Mouse (Mus musculus) embryonic stem cell, embryonic (primary cell): ENCODE results near the gene Pabpc1l.

ENCODE experiments used
- CTCF ChIA-PET, 4 experiments: fragments of 300-600 bp in 2 of 4; fragments of 350-600 bp in 2 of 4; sonication (Branson Sonifier 250); formaldehyde crosslinking; loops; one replicate each; lab custom pipeline; 2022; ENCODE audit warnings: inconsistent platforms in 2 of 4; lab: Charles Lee
- POLR2A ChIA-PET, 4 experiments: fragments of 300-600 bp in 2 of 4; fragments of 350-600 bp in 2 of 4; sonication (Branson Sonifier 250); formaldehyde crosslinking; loops; one replicate each; lab custom pipeline; 2022; ENCODE audit warnings: antibody characterized with exemption in 4 of 4, inconsistent platforms in 1 of 4; lab: Charles Lee

Pabpc1l gene

GRCm38 (mm10) chr2:164070765-164071436 lies 45.7 kb downstream of the Pabpc1l start, which contains the start of gene Tomm34:
Gene Tomm34, minus strand, starts transcription at chr2:164071169.
- POLR2A ChIA-PET = interaction anchor here (0.5 to 4.3 kb wide), 61 partner anchors 9 to 1019 kb away, joined by 3 to 36 read pairs (median 4); partner anchors contain the start of genes Ywhab (in 2 of the 4), Fitm2 (in 1 of the 4), Gm20458 (in 1 of the 4) and Matn4 (in 1 of the 4)
- CTCF ChIA-PET = interaction anchor here in 3 of 4 experiments (0.5 to 1.2 kb wide), 9 partner anchors 27 to 1327 kb away, joined by 3 to 7 read pairs (median 3); partner anchors contain the start of gene Slpi (in 1 of the 3)

- POLR2A ChIA-PET = interaction anchor here (0.5 to 4.3 kb wide), 56 partner anchors 9 to 1020 kb away, joined by 3 to 36 read pairs (median 4); partner anchors contain the start of genes Ywhab (in 2 of the 4), Fitm2 (in 1 of the 4), Gm20458 (in 1 of the 4) and Matn4 (in 1 of the 4)
Measured at GRCm38 (mm10) chr2:164071437-164071820, 46.2 kb downstream of the Pabpc1l start.

GRCm38 (mm10) chr2:164072109-164072508 lies 46.9 kb downstream of the Pabpc1l start:
- CTCF ChIA-PET = interaction anchor here in 1 of 4 experiments (0.6 kb wide), 1 partner anchor 234 kb away, joined by 4 read pairs; no protein-coding TSS in a partner anchor

More at GRCm38 (mm10) chr2:164071437-164071820, 46.2 kb downstream of the Pabpc1l start:
- CTCF ChIA-PET = interaction anchor here in 3 of 4 experiments (0.6 to 1.2 kb wide), 7 partner anchors 28 to 1087 kb away, joined by 3 to 7 read pairs (median 3); partner anchors contain the start of gene Slpi (in 1 of the 3)

DNA sequence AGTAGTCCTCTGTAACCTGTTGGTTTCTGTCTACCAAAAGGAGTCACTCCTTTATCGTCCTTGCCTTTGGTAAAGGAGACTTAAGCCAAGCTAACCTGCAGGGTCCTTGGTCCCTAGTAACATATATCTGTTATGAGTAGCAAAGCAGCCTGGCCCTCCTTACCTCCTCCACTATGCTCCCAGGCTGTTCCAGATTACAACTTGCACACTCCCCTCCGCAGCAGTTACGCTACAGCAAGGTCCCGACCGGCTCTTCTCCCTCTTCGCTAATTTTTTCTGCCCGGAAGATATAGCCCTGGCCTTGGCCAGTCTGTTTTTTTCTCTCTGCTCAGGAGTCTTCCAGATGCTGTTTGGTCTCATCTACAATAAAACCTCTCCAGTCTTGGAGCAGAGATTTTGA lies 47.9 kb downstream of the Pabpc1l start:
- ChIA-PET CTCF (no interaction called here), POLR2A (interaction anchor here in 1 of 4 experiments (1.2 to 4.3 kb wide), 2 partner anchors 13 to 36 kb away, joined by 4 to 36 read pairs; no protein-coding TSS in a partner anchor)

More at GRCm38 (mm10) chr2:164072109-164072508, 46.9 kb downstream of the Pabpc1l start:
- POLR2A ChIA-PET = interaction anchor here in 3 of 4 experiments (0.5 to 4.3 kb wide), 14 partner anchors 11 to 876 kb away, joined by 3 to 36 read pairs (median 4); no protein-coding TSS in a partner anchor

DNA sequence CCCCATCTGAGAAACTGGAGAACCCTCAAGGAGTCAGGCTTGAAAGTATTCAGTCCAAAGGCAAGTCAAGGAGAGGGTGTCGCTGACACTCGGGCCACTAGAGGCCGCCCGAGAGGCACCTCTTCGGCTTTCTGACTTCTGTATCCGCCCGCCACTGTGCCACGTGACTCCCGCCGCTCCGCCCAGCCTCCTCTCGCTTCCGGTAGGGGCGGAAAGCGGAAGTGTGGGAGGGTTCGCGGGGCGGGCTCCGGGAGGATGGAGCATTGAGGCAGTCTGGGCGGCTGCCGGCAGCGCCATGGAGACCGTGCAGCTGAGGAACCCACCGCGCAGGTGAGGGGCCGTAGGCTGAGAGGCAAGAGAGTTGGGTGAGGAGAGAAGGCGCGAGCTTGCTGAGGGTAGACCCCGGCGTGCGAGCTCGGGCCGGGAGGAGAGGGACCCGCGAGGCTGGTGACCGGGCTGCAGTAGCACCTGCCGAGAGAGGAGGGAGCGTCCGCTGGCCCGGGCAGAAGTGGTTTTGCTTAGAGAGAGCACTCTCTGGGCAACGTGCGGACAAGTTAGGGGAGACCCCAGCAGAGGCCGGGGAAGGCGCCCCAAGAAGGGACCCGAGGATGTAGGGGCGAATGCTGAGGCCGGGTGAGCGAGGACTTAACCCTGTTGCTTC lies 48.8 kb downstream of the Pabpc1l start:
- CTCF ChIA-PET = interaction anchor here in 1 of 4 experiments (0.7 kb wide), 1 partner anchor 30 kb away, joined by 4 read pairs; no protein-coding TSS in a partner anchor
- POLR2A ChIA-PET = interaction anchor here in 1 of 4 experiments (0.6 kb wide), 1 partner anchor 120 kb away, joined by 6 read pairs; no protein-coding TSS in a partner anchor

- ChIA-PET POLR2A (interaction anchor here in 2 of 4 experiments (0.6 to 1.1 kb wide), 2 partner anchors 20 to 159 kb away, joined by 3 to 4 read pairs; no protein-coding TSS in a partner anchor), CTCF (no interaction called here)
Measured at GRCm38 (mm10) chr2:164075088-164075487, 49.8 kb downstream of the Pabpc1l start.

DNA sequence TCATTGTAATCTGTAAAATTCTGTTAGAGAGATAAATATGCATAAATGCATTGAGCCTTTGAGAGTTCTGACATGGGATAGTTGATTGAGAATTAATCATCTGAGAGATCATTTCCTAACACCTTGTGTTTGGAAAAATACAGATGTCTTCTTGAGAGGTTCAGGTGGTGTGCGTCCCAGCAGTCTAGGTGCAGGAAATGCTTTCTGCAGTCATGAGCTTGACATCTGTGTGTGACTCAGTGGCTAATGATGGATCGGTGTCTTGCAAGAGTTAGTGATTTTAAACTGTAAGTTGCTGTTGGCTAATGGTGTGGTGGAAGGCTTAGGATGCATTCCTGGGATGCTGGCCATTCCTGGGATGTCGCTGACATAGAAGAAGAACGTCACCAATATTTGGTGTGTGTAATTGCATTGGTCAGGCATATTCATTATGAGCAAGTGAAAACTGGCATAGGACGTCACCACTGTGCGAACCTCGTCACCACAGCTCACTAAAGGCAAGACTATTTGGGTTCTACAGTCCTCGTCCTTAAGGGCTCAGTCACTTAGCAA lies 51.7 kb downstream of the Pabpc1l start:
- CTCF ChIA-PET = no interaction called here
- POLR2A ChIA-PET = interaction anchor here in 3 of 4 experiments (0.7 to 1.7 kb wide), 4 partner anchors 9 to 27 kb away, joined by 3 to 5 read pairs (median 3); no protein-coding TSS in a partner anchor

DNA sequence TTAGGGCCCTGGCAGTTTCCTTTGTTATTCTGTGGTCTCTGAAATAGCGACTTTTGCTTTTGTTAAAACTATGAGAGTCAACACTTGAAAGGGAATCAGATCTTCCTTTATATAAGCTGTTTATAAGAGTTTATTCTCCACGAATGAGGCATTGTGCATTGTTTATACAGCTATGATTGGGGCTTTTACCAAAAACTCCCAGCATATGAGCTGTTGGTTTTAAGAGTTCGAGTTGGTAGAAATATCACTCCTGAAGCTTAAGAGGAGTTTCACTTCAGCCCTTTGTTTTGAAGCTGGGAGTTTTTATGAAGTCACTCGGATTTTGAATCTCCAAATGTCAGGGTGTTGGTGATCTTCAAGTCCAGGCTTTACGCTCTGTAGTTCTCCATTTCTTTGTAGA lies 52.6 kb downstream of the Pabpc1l start:
- ChIA-PET CTCF (no interaction called here), POLR2A (interaction anchor here in 2 of 4 experiments (0.6 to 1.7 kb wide), 4 partner anchors 8 to 26 kb away, joined by 3 to 5 read pairs (median 3); no protein-coding TSS in a partner anchor)

DNA sequence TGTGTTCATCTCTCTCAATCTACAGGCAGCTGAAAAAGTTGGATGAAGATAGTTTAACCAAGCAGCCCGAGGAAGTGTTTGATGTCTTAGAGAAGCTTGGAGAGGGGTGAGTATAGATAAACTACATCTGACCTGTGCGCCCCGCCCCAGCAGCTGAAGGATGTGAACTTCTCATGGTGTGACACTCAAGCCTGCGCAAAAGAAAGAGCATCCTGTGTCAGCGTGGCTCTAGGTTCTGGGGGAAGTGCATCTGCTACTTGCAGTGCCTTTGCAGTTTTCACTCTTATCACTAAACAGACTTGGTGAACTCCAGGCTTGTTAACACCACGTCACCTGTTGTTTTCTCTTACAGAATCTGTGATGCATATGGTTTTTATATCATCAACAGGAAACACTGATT lies 54.2 kb downstream of the Pabpc1l start:
- ChIA-PET CTCF (interaction anchor here in 2 of 4 experiments (0.6 kb wide), 2 partner anchors 56 to 754 kb away, joined by 3 to 5 read pairs; partner anchors contain the start of gene Neurl2 (in 1 of the 2)), POLR2A (interaction anchor here in 1 of 4 experiments (0.7 kb wide), 1 partner anchor 9 kb away, joined by 4 read pairs; the partner anchor contains the start of gene Tomm34)

DNA sequence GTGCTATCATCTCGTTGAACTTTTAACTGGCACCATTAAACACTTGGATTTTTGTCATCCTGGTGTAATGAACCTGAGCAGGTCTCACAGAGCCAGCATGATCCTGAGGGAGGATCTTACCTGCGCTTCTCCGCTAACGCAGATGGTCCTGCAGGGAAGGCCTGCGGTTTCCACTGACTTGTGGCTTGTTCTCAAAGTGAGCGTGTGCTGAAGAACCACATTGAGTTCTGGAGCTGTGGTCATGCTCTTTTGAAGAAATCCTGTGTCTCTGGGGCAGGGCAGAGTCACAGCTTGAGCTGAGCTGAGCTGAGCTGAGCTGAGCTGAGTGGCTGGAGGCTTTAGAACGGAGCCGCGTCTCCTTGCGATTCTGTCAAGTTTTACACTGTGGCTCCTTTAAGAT lies 56.3 kb downstream of the Pabpc1l start:
- POLR2A ChIA-PET = no interaction called here
- CTCF ChIA-PET = no interaction called here

GRCm38 (mm10) chr2:164082175-164082574 lies 56.9 kb downstream of the Pabpc1l start:
- ChIA-PET CTCF (no interaction called here), POLR2A (interaction anchor here in 2 of 4 experiments (0.6 to 0.7 kb wide), 2 partner anchors 11 to 322 kb away, joined by 3 to 4 read pairs; partner anchors contain the start of gene Tomm34 (in 1 of the 2))

DNA sequence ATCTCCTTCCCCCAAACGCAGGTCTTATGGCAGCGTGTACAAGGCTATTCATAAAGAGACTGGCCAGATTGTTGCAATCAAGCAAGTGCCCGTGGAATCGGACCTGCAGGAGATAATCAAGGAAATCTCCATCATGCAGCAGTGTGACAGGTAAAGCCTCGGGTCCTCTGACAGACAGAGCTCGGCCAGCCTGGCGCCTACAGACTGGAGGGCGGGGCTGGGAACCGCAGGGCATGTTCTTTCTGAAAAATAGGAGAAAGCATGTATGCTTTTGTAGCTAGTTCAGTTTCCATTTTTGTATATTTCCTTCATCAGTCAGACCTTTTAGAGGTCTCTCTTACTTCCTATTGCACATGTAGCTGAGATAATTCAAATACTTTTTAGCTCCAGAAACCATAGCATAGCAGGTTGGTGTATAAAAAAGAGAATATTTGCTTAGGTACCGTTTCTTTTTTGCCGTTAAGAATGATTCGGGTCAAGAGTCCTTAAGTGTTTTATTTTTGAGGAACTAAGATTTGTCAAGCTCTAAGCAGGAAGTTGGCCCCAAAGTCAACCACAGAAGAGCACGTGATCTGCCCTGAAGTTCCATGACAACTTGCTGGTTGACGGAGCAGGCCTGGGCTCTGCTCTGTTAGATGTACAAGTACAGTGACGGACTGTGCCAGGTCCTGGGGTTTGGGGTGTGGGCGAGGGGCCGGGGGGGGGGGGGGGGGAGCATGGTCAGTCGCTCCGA lies 58.5 kb downstream of the Pabpc1l start:
- ChIA-PET CTCF (interaction anchor here in 2 of 4 experiments (0.5 to 1.0 kb wide), 3 partner anchors 9 to 20 kb away, joined by 3 to 4 read pairs (median 4); no protein-coding TSS in a partner anchor), POLR2A (interaction anchor here in 2 of 4 experiments (0.6 to 2.2 kb wide), 9 partner anchors 10 to 91 kb away, joined by 3 to 12 read pairs (median 3); partner anchors contain the start of genes Tomm34 (in 2 of the 2) and Stk4 (in 1 of the 2))

- POLR2A ChIA-PET = interaction anchor here in 2 of 4 experiments (0.6 to 2.2 kb wide), 7 partner anchors 10 to 90 kb away, joined by 3 to 12 read pairs (median 3); partner anchors contain the start of genes Stk4 (in 1 of the 2) and Tomm34 (in 1 of the 2)
Measured at GRCm38 (mm10) chr2:164084342-164084700, 59.1 kb downstream of the Pabpc1l start.

GRCm38 (mm10) chr2:164087416-164088017 lies 62.3 kb downstream of the Pabpc1l start:
- ChIA-PET POLR2A (interaction anchor here in 1 of 4 experiments (1.0 to 2.8 kb wide), 2 partner anchors 16 to 85 kb away, joined by 3 to 10 read pairs; partner anchors contain the start of genes Stk4 and Tomm34), CTCF (no interaction called here)

More at GRCm38 (mm10) chr2:164084342-164084700, 59.1 kb downstream of the Pabpc1l start:
- CTCF ChIA-PET = interaction anchor here in 2 of 4 experiments (0.5 to 0.9 kb wide), 2 partner anchors 9 to 19 kb away, joined by 3 to 4 read pairs; no protein-coding TSS in a partner anchor

DNA sequence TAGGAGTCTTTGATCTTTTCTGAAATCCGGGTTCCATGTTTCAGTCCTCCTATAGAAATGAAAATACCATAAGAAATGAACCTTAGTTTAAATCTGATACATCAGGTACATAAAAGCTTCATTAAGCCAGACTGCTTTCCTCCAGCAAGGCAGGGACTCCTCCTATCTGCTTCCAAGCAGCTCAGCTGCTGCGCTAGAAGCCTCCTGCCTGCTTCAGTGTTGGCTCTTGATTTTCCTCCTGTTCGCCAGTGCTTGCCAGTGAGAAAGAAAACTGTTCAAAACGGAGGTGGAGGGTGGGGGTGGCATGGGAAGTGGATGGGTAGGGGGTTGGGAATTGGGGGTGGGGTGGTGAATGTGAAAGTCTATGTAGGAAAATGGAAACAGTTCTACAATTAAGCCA lies 64.3 kb downstream of the Pabpc1l start:
- POLR2A ChIA-PET = interaction anchor here in 2 of 4 experiments (1.3 to 2.1 kb wide), 4 partner anchors 9 to 18 kb away, joined by 3 to 6 read pairs (median 4); partner anchors contain the start of gene Tomm34 (in 1 of the 2)
- CTCF ChIA-PET = no interaction called here

GRCm38 (mm10) chr2:164094152-164094551 lies 68.9 kb downstream of the Pabpc1l start:
- ChIA-PET CTCF (interaction anchor here in 2 of 4 experiments (0.5 to 1.2 kb wide), 2 partner anchors 9 to 640 kb away, joined by 3 to 4 read pairs; no protein-coding TSS in a partner anchor), POLR2A (interaction anchor here in 2 of 4 experiments (0.8 to 2.3 kb wide), 5 partner anchors 8 to 23 kb away, joined by 3 to 7 read pairs (median 4); partner anchors contain the start of gene Tomm34 (in 1 of the 2))
